Mouse (Mus musculus) midbrain, embryonic 15.5 days (tissue): ENCODE data around the gene Phf24. TPM values are rescaled to one million over a fixed set of nuclear protein-coding genes. Genes with fewer than 3 reads are reported as not detected.
A peak's percentile ranks its signal among the peaks of the same experiment; 100 is the strongest.

ENCODE experiments used
- ATAC-seq: fragments of 200-750 bp; cut with Nextera tagmentation; replicated peaks from 2 replicates; pipeline ENCODE4 v1.8.0; 2017; ENCODE audit warnings: moderate TSS enrichment
- H3K27ac ChIP-seq: fragments of 300-500 bp; sonication (generic); 2 replicates; pipeline ENCODE4 v1.5.1; 2015; ENCODE audit warnings: mild to moderate bottlenecking, inconsistent platforms
- H3K27me3 ChIP-seq: fragments of 300-500 bp; sonication (generic); replicated peaks from 2 replicates; pipeline ENCODE4 v1.6.1; 2015; ENCODE audit warnings: inconsistent platforms
- H3K36me3 ChIP-seq: fragments of 300-500 bp; sonication (generic); replicated peaks from 2 replicates; pipeline ENCODE4 v1.6.1; 2015; ENCODE audit warnings: inconsistent platforms
- H3K4me1 ChIP-seq: fragments of 300-500 bp; sonication (generic); 2 replicates; pipeline ENCODE4 v1.6.1; 2015; ENCODE audit warnings: inconsistent platforms
- H3K4me2 ChIP-seq: fragments of 300-500 bp; sonication (generic); 2 replicates; pipeline ENCODE4 v1.6.1; 2015; ENCODE audit warnings: inconsistent platforms, mild to moderate bottlenecking, moderate library complexity
- H3K4me3 ChIP-seq: fragments of 300-500 bp; sonication (generic); 2 replicates; pipeline ENCODE4 v1.5.1; 2015; ENCODE audit warnings: mild to moderate bottlenecking, inconsistent platforms
- H3K9ac ChIP-seq: fragments of 300-500 bp; sonication (generic); 2 replicates; pipeline ENCODE4 v1.6.1; 2015; ENCODE audit warnings: mild to moderate bottlenecking, inconsistent platforms
- H3K9me3 ChIP-seq: fragments of 300-500 bp; sonication (generic); 2 replicates; pipeline ENCODE4 v1.6.1; 2016; ENCODE audit warnings: inconsistent platforms
- WGBS: fragments of 180-500 bp; shearing (Covaris S2); methylation state at CpG from one replicate; pipeline ENCODE4 v1.1.7; 2015; ENCODE audit warnings: mixed read lengths; 5-methylcytosine and 5-hydroxymethylcytosine counted together
- polyA plus RNA-seq: library from polyadenylated mRNA; unstranded; fragments of >200 nt; fragmentation: Nextera tagmentation; extraction: Ambion mirVana; gene quantifications from 2 replicates; pipeline ENCODE4 v1.2.1, GENCODE M21; 2015

Gene Phf24
- polyA plus RNA-seq, 1 experiment from 2014 or later: 40.5 TPM

DNA sequence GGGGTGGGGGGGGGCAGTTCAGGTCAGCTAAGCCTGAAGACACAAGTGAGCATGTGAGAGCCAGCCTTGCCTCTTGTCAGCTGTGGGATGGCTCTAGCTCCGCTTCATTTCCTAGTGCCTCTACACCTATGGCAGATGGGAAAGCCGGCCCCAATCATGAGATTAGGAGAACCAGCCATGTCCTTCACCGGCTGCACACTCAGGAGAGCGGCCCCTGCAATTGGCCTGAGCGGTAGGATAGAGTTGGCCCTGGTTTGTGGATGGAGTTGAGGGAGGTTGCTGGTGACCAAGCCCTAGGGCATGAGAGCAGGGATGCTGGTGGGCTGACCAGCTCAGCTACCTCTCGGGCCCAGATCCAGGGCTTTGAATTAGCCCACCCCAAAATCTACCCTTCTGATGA lies 27.7 kb upstream of the Phf24 start:
- 87% methylated on average over 6 of the region's 6 CpGs for WGBS
- Histone ChIP-seq H3K9me3 (no peaks in the 10 kb centered on the region), H3K4me3 (no peak overlapping the region), H3K9ac (no peak overlapping the region), H3K27ac (no peak overlapping the region), H3K4me2 (no peak overlapping the region), H3K4me1 (no peaks in the 10 kb centered on the region), H3K36me3 (no peaks in the 10 kb centered on the region), H3K27me3 (no peaks in the 10 kb centered on the region)
- ATAC-seq: no peak

DNA sequence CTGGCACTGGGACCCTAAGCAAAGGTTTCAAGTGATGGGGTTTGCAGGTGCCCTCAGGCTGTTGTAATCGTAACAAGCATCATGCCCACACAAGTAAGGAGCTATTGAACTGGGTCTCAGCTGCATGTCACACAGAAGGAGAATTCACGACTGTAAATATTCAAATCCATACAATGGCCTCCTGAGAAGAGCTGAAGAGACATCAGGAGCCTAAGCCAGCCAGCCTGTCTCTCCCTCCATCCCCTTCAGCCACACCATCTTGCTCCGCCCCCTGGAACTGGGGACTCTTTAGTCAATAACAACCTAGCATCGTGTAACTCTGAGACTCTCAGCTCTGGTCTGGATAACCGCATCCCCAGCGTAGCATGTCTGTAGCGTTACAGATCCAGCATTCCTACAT lies 25.3 kb upstream of the Phf24 start:
- no peaks in the 10 kb centered on the region for H3K36me3 ChIP-seq
- no peak overlapping the region for H3K9ac ChIP-seq
- 66% methylated on average over 7 of the region's 7 CpGs for WGBS
- H3K4me3 ChIP-seq: no peak overlapping the region
- ATAC-seq: no peak
- no peaks in the 10 kb centered on the region for H3K27me3 ChIP-seq
- H3K4me1 ChIP-seq: no peaks in the 10 kb centered on the region
- no peaks in the 10 kb centered on the region for H3K9me3 ChIP-seq
- no peak overlapping the region for H3K27ac ChIP-seq
- H3K4me2 ChIP-seq: no peak overlapping the region

DNA sequence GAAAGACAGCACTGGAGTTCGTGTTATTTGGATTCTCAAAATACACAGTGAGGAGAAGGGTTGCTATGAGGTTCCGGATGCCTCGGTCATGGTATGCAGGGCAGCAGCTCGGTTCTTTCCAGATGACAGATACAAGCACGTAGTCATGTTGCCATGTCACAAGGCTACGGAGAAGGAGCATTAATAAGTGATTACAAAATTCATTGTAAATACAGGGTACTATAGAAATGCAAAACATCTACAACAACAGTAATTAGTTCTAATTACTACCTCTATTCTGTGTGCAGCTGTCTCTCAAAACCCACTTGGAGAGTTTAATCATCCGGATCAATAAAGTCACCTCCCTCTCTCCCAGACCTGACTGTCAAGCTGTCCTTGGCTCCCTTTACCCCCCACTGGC lies 21.3 kb upstream of the Phf24 start:
- no peak for ATAC-seq
- 52% methylated on average over 7 of the region's 7 CpGs for WGBS

DNA sequence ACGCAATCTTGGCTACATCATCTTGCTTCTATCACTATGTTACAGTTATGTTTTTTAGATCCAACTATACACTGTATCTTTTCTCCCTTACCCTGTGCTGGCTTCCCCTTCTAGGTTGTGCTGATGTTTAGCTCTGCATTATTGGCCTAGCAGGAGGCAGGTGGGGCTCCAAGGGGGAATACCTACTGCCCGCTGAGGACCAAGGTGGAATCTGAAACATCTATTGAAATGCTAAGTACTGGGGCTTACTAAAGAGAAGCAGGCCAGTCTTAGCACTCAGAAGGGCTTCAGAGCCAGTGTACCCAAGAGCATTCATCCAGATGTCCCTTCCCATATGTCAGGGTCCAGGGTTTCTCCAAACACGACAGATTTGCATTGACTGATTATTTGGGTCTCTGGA lies 17.5 kb upstream of the Phf24 start:
- Histone ChIP-seq H3K27me3 (no peaks in the 10 kb centered on the region), H3K4me1 (no peaks in the 10 kb centered on the region), H3K4me3 (no peak overlapping the region), H3K9ac (no peak overlapping the region), H3K36me3 (no peaks in the 10 kb centered on the region), H3K4me2 (no peak overlapping the region), H3K9me3 (no peaks in the 10 kb centered on the region), H3K27ac (no peak overlapping the region)
- no peak for ATAC-seq
- 33% methylated on average over 3 of the region's 3 CpGs for WGBS

More for the DNA sequence above, 21.3 kb upstream of the Phf24 start:
- no peaks in the 10 kb centered on the region for H3K27me3 ChIP-seq
- no peak overlapping the region for H3K9ac ChIP-seq
- no peaks in the 10 kb centered on the region for H3K9me3 ChIP-seq
- H3K27ac ChIP-seq: no peak overlapping the region
- no peak overlapping the region for H3K4me2 ChIP-seq
- no peak overlapping the region for H3K4me3 ChIP-seq
- no peaks in the 10 kb centered on the region for H3K4me1 ChIP-seq
- H3K36me3 ChIP-seq: no peaks in the 10 kb centered on the region

DNA sequence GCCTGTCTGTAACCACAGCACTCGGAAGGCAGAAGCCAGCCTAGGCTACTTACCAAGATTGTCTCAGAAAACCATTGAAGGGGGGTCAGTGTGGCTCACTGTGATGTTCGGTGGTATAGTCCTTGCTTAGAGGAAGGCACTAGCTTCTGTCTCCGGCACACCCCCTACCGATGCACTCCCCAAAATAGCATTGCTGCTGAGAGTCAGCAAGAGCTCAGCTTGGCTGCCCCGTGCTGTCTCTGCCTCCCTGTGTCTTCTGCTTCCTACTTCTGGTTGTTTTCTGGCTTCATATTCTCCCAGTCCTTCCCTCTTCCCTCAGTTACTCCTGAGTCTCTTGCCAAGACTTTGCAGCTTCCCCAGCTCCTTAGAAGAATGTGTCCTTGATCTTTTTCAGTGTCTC lies 15.6 kb upstream of the Phf24 start:
- no peak for ATAC-seq
- Histone ChIP-seq H3K27ac (no peak overlapping the region), H3K4me3 (no peak overlapping the region), H3K9me3 (no peaks in the 10 kb centered on the region), H3K4me2 (no peak overlapping the region), H3K36me3 (no peaks in the 10 kb centered on the region), H3K27me3 (no peaks in the 10 kb centered on the region), H3K4me1 (no peaks in the 10 kb centered on the region), H3K9ac (no peak overlapping the region)
- 68% methylated on average over 5 of the region's 5 CpGs for WGBS

DNA sequence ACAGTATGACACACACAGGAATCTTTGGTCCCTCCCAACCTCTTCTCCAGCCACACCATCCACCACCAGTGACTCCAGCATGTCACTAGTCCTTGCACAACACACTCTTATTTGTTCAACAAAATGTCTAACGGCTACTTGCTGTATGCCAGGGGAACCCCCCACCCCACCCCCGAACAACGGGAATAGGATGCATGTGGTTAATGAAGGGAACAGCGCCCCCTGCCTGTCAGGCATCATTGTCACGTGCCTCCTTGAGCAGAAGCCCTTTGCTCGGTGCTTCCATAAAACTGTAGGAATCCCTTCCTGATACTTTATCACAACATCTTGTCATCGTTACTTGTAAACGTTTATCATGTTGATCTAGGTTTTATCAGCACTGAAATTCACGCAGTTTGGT lies 14.3 kb upstream of the Phf24 start:
- Histone ChIP-seq H3K4me1 (no peaks in the 10 kb centered on the region), H3K4me3 (no peak overlapping the region), H3K27ac (no peak overlapping the region), H3K4me2 (no peak overlapping the region), H3K27me3 (no peaks in the 10 kb centered on the region), H3K36me3 (no peaks in the 10 kb centered on the region), H3K9ac (no peak overlapping the region), H3K9me3 (no peaks in the 10 kb centered on the region)
- no peak for ATAC-seq
- WGBS: 66% methylated on average over 9 of the region's 9 CpGs

DNA sequence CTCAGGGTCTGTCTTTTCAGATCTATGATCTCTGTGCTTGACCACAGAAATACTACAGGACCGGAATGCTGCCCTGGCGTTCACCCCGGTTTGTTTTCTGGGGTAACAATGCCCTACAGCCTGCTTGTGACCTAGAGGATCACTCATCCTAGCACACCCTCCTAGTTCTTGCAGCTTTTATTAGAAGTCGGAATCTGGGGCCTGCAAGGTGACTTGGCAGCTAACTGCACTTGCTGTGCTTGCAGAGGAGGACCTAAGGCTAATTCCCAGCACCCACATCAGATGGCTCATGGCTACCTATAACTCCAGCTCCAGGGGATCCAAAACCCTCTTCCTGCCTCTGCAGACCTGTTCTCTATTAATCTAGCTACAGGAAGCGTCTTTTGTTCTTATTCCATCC lies 13.7 kb upstream of the Phf24 start:
- Histone ChIP-seq H3K4me3 (no peak overlapping the region), H3K9ac (no peak overlapping the region), H3K9me3 (no peaks in the 10 kb centered on the region), H3K27me3 (no peaks in the 10 kb centered on the region), H3K36me3 (no peaks in the 10 kb centered on the region), H3K27ac (no peak overlapping the region), H3K4me2 (no peak overlapping the region), H3K4me1 (no peaks in the 10 kb centered on the region)
- no peak for ATAC-seq
- 91% methylated on average over 5 of the region's 5 CpGs for WGBS

DNA sequence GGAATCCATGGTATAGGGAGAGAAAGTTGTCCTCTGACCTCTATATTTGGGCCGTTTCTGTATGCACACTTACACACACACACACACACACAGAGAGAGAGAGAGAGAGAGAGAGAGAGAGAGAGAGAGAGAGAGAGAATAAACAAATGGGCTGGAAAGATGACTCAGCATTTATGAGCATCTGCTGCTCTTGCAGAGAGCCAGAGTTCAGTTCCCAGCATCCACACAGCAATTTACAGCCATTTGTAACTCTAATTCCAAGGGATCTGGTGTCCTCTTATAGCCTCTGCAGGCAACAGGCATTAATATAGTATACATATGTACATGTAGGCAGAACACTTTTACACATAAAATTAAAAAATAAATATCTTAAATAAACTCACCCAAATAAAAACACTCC lies 12.5 kb upstream of the Phf24 start:
- Histone ChIP-seq H3K4me1 (no peaks in the 10 kb centered on the region), H3K27me3 (no peaks in the 10 kb centered on the region), H3K4me2 (no peak overlapping the region), H3K4me3 (no peak overlapping the region), H3K36me3 (no peaks in the 10 kb centered on the region), H3K9me3 (no peaks in the 10 kb centered on the region), H3K9ac (no peak overlapping the region), H3K27ac (no peak overlapping the region)
- WGBS: 71% methylated on average over 1 of the region's 1 CpGs
- no peak for ATAC-seq

DNA sequence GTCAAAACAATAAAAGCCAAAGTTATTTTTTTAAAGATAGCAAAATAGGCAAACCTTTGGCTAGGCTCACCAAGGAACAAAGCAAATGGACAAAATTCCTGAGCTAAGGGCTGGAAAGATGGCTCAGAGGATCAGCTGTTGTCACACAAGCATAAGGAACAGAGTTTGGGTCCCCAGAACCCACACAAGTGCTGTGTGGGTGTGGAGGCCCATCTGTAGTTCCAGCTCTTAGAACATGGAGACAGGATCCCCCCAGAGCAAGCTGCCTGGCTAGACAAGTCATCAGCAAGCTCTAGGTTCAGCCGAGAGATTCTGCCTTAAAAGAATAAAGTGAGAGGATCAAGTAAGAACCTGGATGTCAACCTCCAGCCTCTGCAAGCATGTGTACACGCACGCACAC lies 11.9 kb upstream of the Phf24 start:
- Histone ChIP-seq H3K4me1 (no peaks in the 10 kb centered on the region), H3K27me3 (no peaks in the 10 kb centered on the region), H3K9ac (no peak overlapping the region), H3K27ac (no peak overlapping the region), H3K4me2 (no peak overlapping the region), H3K9me3 (no peaks in the 10 kb centered on the region), H3K36me3 (no peaks in the 10 kb centered on the region), H3K4me3 (no peak overlapping the region)
- 62% methylated on average over 3 of the region's 3 CpGs for WGBS
- ATAC-seq: no peak

DNA sequence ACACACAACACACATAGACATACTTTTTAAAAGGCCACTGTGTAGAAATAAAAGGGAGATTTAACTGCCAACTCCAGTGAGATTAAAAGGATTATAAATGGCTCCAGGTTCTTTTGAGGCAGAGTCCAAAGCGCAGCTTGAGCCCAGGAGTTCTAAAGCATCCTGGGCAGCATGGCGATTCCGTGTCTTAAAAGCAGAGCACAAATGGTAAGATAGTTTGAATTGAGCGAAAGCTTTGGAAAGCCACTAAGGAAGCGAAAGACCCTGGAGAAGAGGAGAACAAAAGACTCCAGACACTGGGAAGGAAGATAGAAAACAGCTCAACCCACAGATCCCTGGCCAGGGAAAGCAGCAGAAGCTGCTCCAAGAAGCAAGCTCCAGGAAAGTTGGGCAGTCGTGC lies 11.5 kb upstream of the Phf24 start:
- H3K4me2 ChIP-seq: peak overlapping the region; percentile 7; the same call in 1 of the 2 replicates
- WGBS: 40% methylated on average over 6 of the region's 6 CpGs
- H3K36me3 ChIP-seq: no peaks in the 10 kb centered on the region

DNA sequence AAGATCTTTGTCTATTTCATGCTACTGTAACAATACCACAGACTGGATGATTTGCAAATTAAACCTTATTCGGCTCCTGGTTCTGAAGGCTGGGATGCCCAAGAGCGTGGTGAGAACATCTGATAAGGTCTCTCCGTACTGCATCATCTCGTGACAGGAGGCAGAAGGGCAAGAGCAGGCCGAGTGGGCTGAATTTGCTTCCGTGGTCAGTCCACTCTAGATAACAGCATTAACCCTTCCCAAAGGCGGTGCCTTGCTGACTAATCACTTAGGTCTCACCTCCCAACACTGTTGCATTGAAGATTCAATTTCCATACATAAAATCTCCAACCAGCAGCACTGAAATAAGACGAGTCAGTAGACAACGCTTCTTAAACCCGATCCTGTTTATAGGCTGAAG lies 3.1 kb upstream of the Phf24 start:
- no peaks in the 10 kb centered on the region for H3K27me3 ChIP-seq
- H3K4me1 ChIP-seq: peaks cover 16% of the 10 kb centered on the region
- H3K9ac ChIP-seq: no peak overlapping the region
- no peak overlapping the region for H3K4me3 ChIP-seq
- H3K27ac ChIP-seq: no peak overlapping the region
- ATAC-seq: no peak
- H3K4me2 ChIP-seq: no peak overlapping the region
- 55% methylated on average over 10 of the region's 10 CpGs for WGBS
- H3K36me3 ChIP-seq: no peaks in the 10 kb centered on the region
- no peaks in the 10 kb centered on the region for H3K9me3 ChIP-seq

More for the DNA sequence above, 11.5 kb upstream of the Phf24 start:
- no peak for ATAC-seq
- Histone ChIP-seq H3K4me3 (no peak overlapping the region), H3K4me1 (no peaks in the 10 kb centered on the region), H3K9me3 (no peaks in the 10 kb centered on the region), H3K27me3 (no peaks in the 10 kb centered on the region), H3K27ac (peak overlapping the region; percentile 39; the same call in 1 of the 2 replicates), H3K9ac (no peak overlapping the region)

DNA sequence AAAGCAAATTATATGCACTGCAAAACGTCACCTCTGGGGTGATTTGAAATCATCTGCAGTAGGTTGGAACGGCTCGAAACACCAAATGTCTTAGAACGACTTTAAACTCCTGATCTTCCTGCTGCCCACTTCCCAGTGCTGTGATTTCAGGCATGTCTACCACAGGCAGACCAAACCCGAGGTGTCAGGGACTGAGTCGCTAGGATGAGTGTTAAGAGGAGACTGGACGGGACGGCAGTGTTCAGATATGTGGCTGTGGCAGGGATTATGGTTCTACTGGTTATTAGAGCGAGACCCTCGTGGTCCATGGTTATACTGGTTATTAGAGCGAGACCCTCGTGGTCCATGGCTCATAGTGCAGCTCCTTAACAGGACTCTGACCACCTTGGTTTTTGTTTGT lies 1.1 kb upstream of the Phf24 start:
- Histone ChIP-seq H3K9me3 (no peaks in the 10 kb centered on the region), H3K4me2 (no peak overlapping the region), H3K9ac (no peak overlapping the region), H3K4me3 (no peak overlapping the region), H3K27me3 (no peaks in the 10 kb centered on the region), H3K36me3 (no peaks in the 10 kb centered on the region), H3K4me1 (peaks cover 19% of the 10 kb centered on the region), H3K27ac (no peak overlapping the region)
- 82% methylated on average over 12 of the region's 12 CpGs for WGBS
- no peak for ATAC-seq

DNA sequence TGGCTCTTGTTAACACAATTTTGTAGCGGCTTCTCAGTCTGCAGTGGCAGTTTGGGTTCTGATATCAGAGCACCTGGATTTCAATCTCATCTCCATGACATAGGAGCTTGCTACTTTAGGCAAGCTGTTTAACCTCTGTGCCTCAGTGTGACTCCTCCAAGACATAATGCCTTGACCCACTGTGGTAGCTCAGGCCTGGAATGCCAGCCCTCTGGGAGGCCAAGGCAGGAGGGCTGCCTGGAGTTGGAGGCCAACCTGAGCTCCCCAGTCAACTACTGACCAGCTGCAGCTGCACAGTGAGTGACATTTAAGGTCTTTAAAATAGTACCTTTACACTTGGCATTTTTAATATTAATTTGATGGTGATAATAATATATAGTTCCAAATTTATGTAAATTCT lies 494 bp upstream of the Phf24 start:
- ATAC-seq: no peak

DNA sequence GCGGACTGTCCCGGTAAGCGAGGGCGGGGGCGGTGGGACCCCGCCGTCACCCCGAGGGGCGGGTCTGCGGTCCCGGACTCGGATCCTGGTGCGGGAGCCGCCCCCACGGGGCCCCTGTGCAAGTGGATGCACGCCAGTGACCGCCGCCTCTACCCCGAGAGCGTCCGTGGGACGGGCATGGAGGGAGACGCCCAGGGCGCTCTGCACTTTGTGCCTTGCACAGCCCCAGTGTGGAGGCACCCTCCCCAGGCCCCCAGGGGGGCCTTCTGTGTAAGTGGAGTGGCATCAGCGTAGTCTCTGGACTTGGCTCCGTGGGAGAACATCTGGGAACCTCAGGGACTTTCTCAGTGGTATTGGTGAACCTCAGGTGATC lies 928 bp downstream of the Phf24 start:
- H3K27ac ChIP-seq: peak overlapping the region; percentile 71
- no peaks in the 10 kb centered on the region for H3K9me3 ChIP-seq
- H3K4me1 ChIP-seq: peaks cover 23% of the 10 kb centered on the region
- ATAC-seq: peak; percentile 64
- no peaks in the 10 kb centered on the region for H3K27me3 ChIP-seq
- H3K4me3 ChIP-seq: peak overlapping the region; percentile 71
- H3K4me2 ChIP-seq: peak overlapping the region; percentile 88
- H3K36me3 ChIP-seq: no peaks in the 10 kb centered on the region
- 3% methylated on average over 24 of the region's 26 CpGs for WGBS
- H3K9ac ChIP-seq: peak overlapping the region; percentile 73

More for the DNA sequence above, 494 bp upstream of the Phf24 start:
- Histone ChIP-seq H3K9me3 (no peaks in the 10 kb centered on the region), H3K36me3 (no peaks in the 10 kb centered on the region), H3K4me1 (peaks cover 19% of the 10 kb centered on the region), H3K4me2 (peak overlapping the region; percentile 88; the same call in 1 of the 2 replicates), H3K27ac (no peak overlapping the region), H3K9ac (no peak overlapping the region), H3K4me3 (no peak overlapping the region), H3K27me3 (no peaks in the 10 kb centered on the region)
- WGBS: 83% methylated on average over 1 of the region's 1 CpGs
